Mouse (Mus musculus) C2C12 (cell line): ENCODE measurements around the gene Fam131a. TPM values are rescaled to one million over a fixed set of nuclear protein-coding genes. Genes with fewer than 3 reads are reported as not detected.
A peak's percentile ranks its signal among the peaks of the same experiment; 100 is the strongest.

Source experiments
- H3K27me3 ChIP-seq: one replicate; pipeline ENCODE4 v1.6.1; 2011; ENCODE audit not compliant: control insufficient read depth, insufficient read depth, insufficient read length
- H3K36me3 ChIP-seq: one replicate; pipeline ENCODE4 v1.6.1; 2011; ENCODE audit not compliant: control insufficient read depth, insufficient read depth
- H3K4me3 ChIP-seq: one replicate; pipeline ENCODE4 v1.5.1; 2011; ENCODE audit warnings: mild to moderate bottlenecking, control low read depth; ENCODE audit not compliant: poor library complexity, insufficient read depth, severe bottlenecking
- H3K79me2 ChIP-seq: one replicate; pipeline ENCODE4 v1.6.1; 2011; ENCODE audit not compliant: control insufficient read depth, insufficient read depth
- H3K79me3 ChIP-seq: one replicate; pipeline ENCODE4 v1.6.1; 2011; ENCODE audit warnings: low read depth, control low read depth
- H3ac ChIP-seq: one replicate; pipeline ENCODE3; 2011; ENCODE audit warnings: low read depth; ENCODE audit not compliant: control insufficient read depth, insufficient read length
- CEBPB ChIP-seq: IDR thresholded peaks from one replicate; pipeline ENCODE4 v1.6.1; 2011; ENCODE audit warnings: low read depth, mild to moderate bottlenecking, control low read depth, moderate library complexity
- CTCF ChIP-seq: IDR thresholded peaks from one replicate; pipeline ENCODE4 v1.5.1; 2011; ENCODE audit not compliant: control insufficient read depth, insufficient read depth, insufficient read length
- FOSL1 ChIP-seq: IDR thresholded peaks from one replicate; pipeline ENCODE4 v1.8.0; 2011; ENCODE audit warnings: mild to moderate bottlenecking, low read length; ENCODE audit not compliant: poor library complexity, insufficient read depth, severe bottlenecking
- MAX ChIP-seq: IDR thresholded peaks from one replicate; pipeline ENCODE4 v1.6.1; 2011; ENCODE audit warnings: mild to moderate bottlenecking, control low read depth
- MYOD1 ChIP-seq: IDR thresholded peaks from one replicate; pipeline ENCODE4 v1.6.1; 2011; ENCODE audit warnings: low read depth; ENCODE audit not compliant: control insufficient read depth, insufficient read length
- MYOG ChIP-seq: IDR thresholded peaks from one replicate; pipeline ENCODE4 v1.6.1; 2011; ENCODE audit not compliant: control insufficient read depth, insufficient read length; ENCODE audit errors: extremely low read depth
- USF1 ChIP-seq: IDR thresholded peaks from one replicate; pipeline ENCODE4 v1.6.1; 2011; ENCODE audit warnings: low read depth, mild to moderate bottlenecking, control low read depth, moderate library complexity
- polyA plus RNA-seq: library from polyadenylated mRNA; unstranded; fragments of >200 nt; fragmentation: generic; extraction: Trizol; gene quantifications from one replicate; pipeline ENCODE4 v1.2.1, GENCODE M21; 2012; ENCODE audit warnings: missing spikeins

Gene Fam131a
- polyA plus RNA-seq, 1 experiment = 0.05 TPM

DNA sequence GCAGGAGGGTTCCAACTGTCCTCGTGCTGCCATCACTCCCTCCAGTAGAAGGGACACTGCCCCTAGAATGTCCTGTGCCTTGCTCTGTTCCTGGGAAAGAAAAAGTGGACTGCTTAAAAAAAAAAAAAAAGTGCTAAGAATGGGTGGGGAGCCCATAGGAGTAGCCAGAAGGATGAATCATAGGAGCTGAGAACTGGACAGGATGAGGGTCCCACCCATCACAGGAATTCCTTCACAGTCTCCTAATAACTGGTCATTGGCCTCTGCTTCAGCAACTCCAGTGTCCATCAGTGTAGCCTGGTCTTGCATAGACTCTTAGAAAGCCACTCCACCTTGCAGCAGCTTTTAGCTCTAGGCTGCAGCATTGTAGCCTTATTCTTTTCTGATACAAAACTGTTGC, 33.3 kb downstream of the Fam131a start:
- Histone ChIP-seq H3ac (no peak overlapping the region), H3K79me3 (no peaks in the 10 kb centered on the region), H3K27me3 (no peaks in the 10 kb centered on the region), H3K79me2 (no peaks in the 10 kb centered on the region), H3K36me3 (peaks cover 7% of the 10 kb centered on the region), H3K4me3 (no peak overlapping the region)
- TF ChIP-seq USF1 = no peak
- TF ChIP-seq FOSL1 = no peak
- no peak for TF ChIP-seq CEBPB
- TF ChIP-seq CTCF = no peak
- no peak for TF ChIP-seq MYOG
- no peak for TF ChIP-seq MYOD1
- TF ChIP-seq MAX = no peak

- no peaks in the 10 kb centered on the region for H3K79me2 ChIP-seq
- no peak overlapping the region for H3K4me3 ChIP-seq
- no peaks in the 10 kb centered on the region for H3K79me3 ChIP-seq
- no peak overlapping the region for H3ac ChIP-seq
- H3K27me3 ChIP-seq = peaks cover 4% of the 10 kb centered on the region
- no peaks in the 10 kb centered on the region for H3K36me3 ChIP-seq
- TF ChIP-seq MYOD1 (no peak), CTCF (no peak), USF1 (no peak), CEBPB (no peak), MYOG (no peak), MAX (no peak), FOSL1 (no peak)
Measured at GRCm38 (mm10) chr16:20730293-20730711, 37.3 kb downstream of the Fam131a start.

DNA sequence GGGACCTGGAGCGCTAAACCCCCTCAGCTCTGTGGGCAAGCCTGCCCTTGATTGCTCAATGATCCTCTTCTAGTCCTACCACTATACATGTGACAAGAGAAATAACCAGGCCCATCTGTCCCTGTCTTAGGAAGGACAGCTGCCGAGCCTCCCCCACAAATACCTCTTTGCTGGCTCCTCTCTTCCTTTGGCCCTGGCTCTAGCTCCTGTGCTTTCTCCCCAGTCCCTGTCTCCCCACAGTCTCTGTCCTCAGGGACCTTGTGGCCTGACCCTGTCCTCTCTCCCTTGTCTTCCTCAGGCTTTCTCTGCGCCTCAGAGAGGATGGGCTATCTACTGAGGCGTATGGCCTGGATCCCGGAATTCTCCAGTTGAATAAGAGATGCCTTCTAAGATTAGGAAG, 38.6 kb downstream of the Fam131a start:
- Histone ChIP-seq H3K27me3 (peaks cover 4% of the 10 kb centered on the region), H3K36me3 (no peaks in the 10 kb centered on the region), H3ac (no peak overlapping the region), H3K79me3 (no peaks in the 10 kb centered on the region), H3K79me2 (no peaks in the 10 kb centered on the region), H3K4me3 (no peak overlapping the region)
- TF ChIP-seq MYOD1 (no peak), CEBPB (no peak), USF1 (no peak), MYOG (no peak), MAX (no peak), FOSL1 (no peak), CTCF (no peak)

DNA sequence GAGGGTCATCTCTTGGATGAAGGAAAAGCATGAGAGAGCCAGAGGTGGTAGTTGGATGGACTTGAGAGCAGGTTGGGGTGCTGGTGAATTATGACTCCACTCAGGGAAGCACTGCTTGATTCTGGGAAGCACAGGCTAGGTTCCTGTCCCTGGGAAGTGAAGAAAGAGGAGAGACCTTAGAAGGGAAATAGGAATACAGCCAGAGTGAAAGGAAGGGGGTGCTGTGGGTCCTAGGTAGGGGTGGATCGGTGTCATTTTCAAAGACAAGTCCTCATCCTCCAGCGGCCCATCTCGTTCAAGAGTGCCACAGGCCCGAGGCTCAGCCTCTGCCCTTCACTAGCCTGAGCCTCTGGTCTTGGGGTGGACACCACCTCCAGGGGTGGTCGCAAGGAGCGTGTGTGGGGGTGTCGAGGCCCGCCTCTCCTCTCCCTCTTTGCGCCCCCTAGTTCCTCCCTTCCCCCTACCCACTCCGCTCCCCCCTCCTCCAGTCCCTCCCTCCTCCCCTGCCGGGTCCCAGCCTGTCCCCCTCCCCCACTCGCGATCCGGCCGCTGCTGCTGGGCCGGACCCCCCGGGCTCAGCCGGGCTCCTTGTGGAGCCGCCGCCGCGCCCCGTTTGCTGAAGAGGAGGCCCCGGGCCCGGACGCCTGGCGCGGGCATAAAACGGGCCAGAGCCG, 39.3 kb downstream of the Fam131a start:
- H3K79me3 ChIP-seq = no peaks in the 10 kb centered on the region
- H3K79me2 ChIP-seq = no peaks in the 10 kb centered on the region
- no peak overlapping the region for H3K4me3 ChIP-seq
- H3ac ChIP-seq = peak overlapping the region; percentile 49
- TF ChIP-seq CEBPB (no peak), USF1 (no peak), MAX (no peak), CTCF (no peak), FOSL1 (no peak), MYOG (no peak), MYOD1 (no peak)
- peaks cover 4% of the 10 kb centered on the region for H3K27me3 ChIP-seq
- H3K36me3 ChIP-seq = no peaks in the 10 kb centered on the region

- H3K4me3 ChIP-seq = peak within 1 kb of the TSS; percentile 14
- peaks cover 4% of the 10 kb centered on the region for H3K27me3 ChIP-seq
- no peaks in the 10 kb centered on the region for H3K79me3 ChIP-seq
- TF ChIP-seq CTCF (no peak), USF1 (no peak), FOSL1 (no peak)
- H3ac ChIP-seq = peak within 1 kb of the TSS; percentile 49
- H3K36me3 ChIP-seq = no peaks in the 10 kb centered on the region
- no peaks in the 10 kb centered on the region for H3K79me2 ChIP-seq
Measured at GRCm38 (mm10) chr16:20732925-20733730, 40.1 kb downstream of the Fam131a start, which contains the start of gene Chrd. Gene Chrd (plus strand): TSS chr16:20733127.
